Mouse (Mus musculus) left cerebral cortex, postnatal 14 days (tissue): ENCODE data around the gene Rnf130. TPM values are rescaled to one million over a fixed set of nuclear protein-coding genes. Genes with fewer than 3 reads are reported as not detected.

Experiments
- DNase-seq, 2 experiments: peaks; one replicate each; pipeline ENCODE4 v3.0.0; 2021 to 2022; ENCODE audit warnings: low spot score in 2 of 2, mixed read lengths in 1 of 2
- intact Hi-C: fragments of 180-260 bp; cut with DNase I; formaldehyde crosslinking; loops from one replicate; pipeline ENCODE4 v1.15.1; 2025
- long read RNA-seq, 2 experiments: library from polyadenylated mRNA; stranded (forward); transcript quantifications; one replicate each; pipeline ENCODE4 v2.0.0; 2021
- total RNA-seq, 2 experiments: library from RNA; stranded (reverse); gene quantifications; 2 replicates each; pipeline ENCODE4 v1.2.3; 2021

Rnf130 gene
- total RNA-seq, result 100 to 1,000 TPM in 1 of 2 experiments, 10 to 100 TPM in 1; 95.7 to 106 TPM
- long read RNA-seq, experiment 1, transcript Rnf130-202 (9 exons, 1,502 nt), result major isoform, 33 of 87 reads
- long read RNA-seq, experiment 1, transcript Rnf130-201 (8 exons, 1,415 nt), result minor isoform, 6 of 87 reads
- long read RNA-seq, experiment 1, partial matches to known transcripts, result 1 of 87 reads
- long read RNA-seq, experiment 1, other reads (novel, unspliced or antisense), result 47 of 87 reads
- long read RNA-seq, experiment 2, transcript Rnf130-202 (9 exons, 1,502 nt), result major isoform, 21 of 54 reads
- long read RNA-seq, experiment 2, partial matches to known transcripts, result 3 of 54 reads
- long read RNA-seq, experiment 2, other reads (novel, unspliced or antisense), result 28 of 54 reads

- intact Hi-C loops, result loop anchor here (5.0 kb wide), 2 partner anchors 62 to 107 kb away; partner anchors contain the start of gene Tbc1d9b
- DNase-seq, result peak; percentile 93 to 95
Observed at GRCm38 (mm10) chr11:50024833-50025720, at the start of gene Rnf130. Rnf130 (plus strand) TSS chr11:50025346.

GRCm38 (mm10) chr11:49977963-49978568 is 47.1 kb upstream of the Rnf130 start:
- DNase-seq, result no peak
- intact Hi-C loops, result no loop called here

- no peak for DNase-seq
- intact Hi-C loops, result no loop called here
Observed at GRCm38 (mm10) chr11:49978935-49979334, 46.2 kb upstream of the Rnf130 start.

- intact Hi-C loops, result no loop called here
- DNase-seq, result no peak
Observed at GRCm38 (mm10) chr11:49980681-49981235, 44.4 kb upstream of the Rnf130 start.

GRCm38 (mm10) chr11:49981321-49981963 is 43.7 kb upstream of the Rnf130 start:
- no peak for DNase-seq
- intact Hi-C loops, result no loop called here

GRCm38 (mm10) chr11:49982094-49982493 is 43.1 kb upstream of the Rnf130 start:
- DNase-seq, result no peak
- intact Hi-C loops, result no loop called here

- intact Hi-C loops, result no loop called here
- no peak for DNase-seq
Observed at GRCm38 (mm10) chr11:49982881-49983280, 42.3 kb upstream of the Rnf130 start.

GRCm38 (mm10) chr11:49983875-49984552 is 41.1 kb upstream of the Rnf130 start:
- no peak for DNase-seq
- intact Hi-C loops, result no loop called here

- intact Hi-C loops, result no loop called here
- no peak for DNase-seq
Observed at GRCm38 (mm10) chr11:49985009-49985408, 40.1 kb upstream of the Rnf130 start.

GRCm38 (mm10) chr11:49986277-49987036 is 38.7 kb upstream of the Rnf130 start:
- intact Hi-C loops, result loop anchor here (1.0 kb wide), 1 partner anchor 145 kb away; the partner anchor contains the start of gene Tbc1d9b
- DNase-seq, result peak; percentile 53 to 61

GRCm38 (mm10) chr11:49994536-49994935 is 30.6 kb upstream of the Rnf130 start:
- no peak for DNase-seq
- intact Hi-C loops, result no loop called here

GRCm38 (mm10) chr11:49996398-49996797 is 28.7 kb upstream of the Rnf130 start:
- intact Hi-C loops, result no loop called here
- DNase-seq, result no peak

- intact Hi-C loops, result no loop called here
- DNase-seq, result no peak
Observed at GRCm38 (mm10) chr11:49997321-49997720, 27.8 kb upstream of the Rnf130 start.

- intact Hi-C loops, result no loop called here
- no peak for DNase-seq
Observed at GRCm38 (mm10) chr11:50002853-50003252, 22.3 kb upstream of the Rnf130 start.

GRCm38 (mm10) chr11:50007776-50008175 is 17.4 kb upstream of the Rnf130 start:
- intact Hi-C loops, result no loop called here
- no peak for DNase-seq

- DNase-seq, result no peak
- intact Hi-C loops, result no loop called here
Observed at GRCm38 (mm10) chr11:50008231-50008630, 16.9 kb upstream of the Rnf130 start.

- intact Hi-C loops, result no loop called here
- no peak for DNase-seq
Observed at GRCm38 (mm10) chr11:50013016-50013415, 12.1 kb upstream of the Rnf130 start.

- intact Hi-C loops, result no loop called here
- peak in 1 of 2 experiments; percentile 13 for DNase-seq
Observed at GRCm38 (mm10) chr11:50016503-50016902, 8.6 kb upstream of the Rnf130 start.
